Mouse (Mus musculus): ENCODE results near the gene Mill2. TPM values are rescaled to one million over a fixed set of nuclear protein-coding genes. Genes with fewer than 3 reads are reported as not detected.

The Mill2 gene
- polyA plus RNA-seq, 1 experiment from 2014 or later = 0.50 TPM

Other genes with a start within 250 kb of the Mill2 start
- not detected in 2 replicates for gene Psg23, start 223.5 kb upstream of the Mill2 start, polyA plus RNA-seq (2014; fragmentation: Nextera tagmentation; extraction: Ambion mirVana)
- not detected in 2 replicates for gene Psg21, start 183.2 kb upstream of the Mill2 start, polyA plus RNA-seq (2014; fragmentation: Nextera tagmentation; extraction: Ambion mirVana)
- not detected in 2 replicates for gene Psg20, start 153.8 kb upstream of the Mill2 start, polyA plus RNA-seq (2014; fragmentation: Nextera tagmentation; extraction: Ambion mirVana)
- not detected in 2 replicates for gene Psg22, start 121.9 kb upstream of the Mill2 start, polyA plus RNA-seq (2014; fragmentation: Nextera tagmentation; extraction: Ambion mirVana)
- not detected in 2 replicates for gene Psg19, start 41.4 kb upstream of the Mill2 start, polyA plus RNA-seq (2014; fragmentation: Nextera tagmentation; extraction: Ambion mirVana)
- gene Psg17, start 18.4 kb upstream of the Mill2 start, polyA plus RNA-seq (2014; fragmentation: Nextera tagmentation; extraction: Ambion mirVana) = 0.12 TPM in 1 of 2 replicates, not detected in the other
- gene Pglyrp1, start 31.4 kb downstream of the Mill2 start, polyA plus RNA-seq (2014; fragmentation: Nextera tagmentation; extraction: Ambion mirVana) = 24.5 and 25.2 TPM in 2 replicates
- 23.9 and 24.0 TPM in 2 replicates for gene Ccdc61, start 70.4 kb downstream of the Mill2 start, polyA plus RNA-seq (2014; fragmentation: Nextera tagmentation; extraction: Ambion mirVana)
- gene Nova2, start 85.9 kb downstream of the Mill2 start, polyA plus RNA-seq (2014; fragmentation: Nextera tagmentation; extraction: Ambion mirVana) = 15.4 and 16.3 TPM in 2 replicates
- 0.52 and 0.69 TPM in 2 replicates for gene Nanos2, start 147.4 kb downstream of the Mill2 start, polyA plus RNA-seq (2014; fragmentation: Nextera tagmentation; extraction: Ambion mirVana)
- gene Mypop, start 151.3 kb downstream of the Mill2 start, polyA plus RNA-seq (2014; fragmentation: Nextera tagmentation; extraction: Ambion mirVana) = 6.7 and 7.4 TPM in 2 replicates
- 32.4 and 38.1 TPM in 2 replicates for gene Irf2bp1, start 164.1 kb downstream of the Mill2 start, polyA plus RNA-seq (2014; fragmentation: Nextera tagmentation; extraction: Ambion mirVana)
- gene Foxa3, start 183.6 kb downstream of the Mill2 start, polyA plus RNA-seq (2014; fragmentation: Nextera tagmentation; extraction: Ambion mirVana) = not detected in 2 replicates
- gene Sympk, start 184.4 kb downstream of the Mill2 start, polyA plus RNA-seq (2014; fragmentation: Nextera tagmentation; extraction: Ambion mirVana) = 18.7 and 18.8 TPM in 2 replicates
- 0.27 and 0.43 TPM in 2 replicates for gene Rsph6a, start 214.7 kb downstream of the Mill2 start, polyA plus RNA-seq (2014; fragmentation: Nextera tagmentation; extraction: Ambion mirVana)
- 32.0 and 35.0 TPM in 2 replicates for gene Dmwd, start 236.3 kb downstream of the Mill2 start, polyA plus RNA-seq (2014; fragmentation: Nextera tagmentation; extraction: Ambion mirVana)
- 8.2 and 8.9 TPM in 2 replicates for gene Dmpk, start 243.9 kb downstream of the Mill2 start, polyA plus RNA-seq (2014; fragmentation: Nextera tagmentation; extraction: Ambion mirVana)

All from hindbrain, embryonic 14.5 days (tissue).